Mouse (Mus musculus): ENCODE measurements at regions not wholly inside any gene's neighbourhood (a gene's known extent, or its start where the extent isn't known, plus 50 kb on each side); places are given as distances from the start of the nearest gene placed in this dataset.

DNA sequence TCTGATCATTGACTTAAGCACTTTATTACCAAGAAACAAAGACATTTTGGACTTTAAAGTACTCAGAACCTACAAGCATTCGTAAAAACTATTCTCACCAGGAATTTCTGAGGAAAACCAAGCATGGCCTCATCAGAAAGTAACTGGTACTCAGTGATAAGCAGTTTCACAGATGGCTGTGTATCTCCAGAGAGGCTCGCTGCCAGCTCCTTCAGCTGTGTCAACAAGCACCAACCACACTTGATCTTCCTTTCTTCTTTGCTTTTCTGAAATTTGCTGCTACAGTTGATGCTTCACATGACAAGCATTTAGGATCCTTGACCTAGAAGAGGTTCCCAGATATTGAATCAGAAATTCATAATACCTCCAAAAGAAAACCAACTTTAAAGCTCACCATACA lies 314.1 kb upstream of the Sptlc3 start:
- TF ChIP-seq POLR2A (IDR thresholded peaks at IDR 0.05; ENCODE audit: insufficient read depth, low read depth, low read length) (no peak), CTCF (IDR thresholded peaks at IDR 0.05; ENCODE audit: insufficient read depth, low read depth, low read length) (no peak)
